Mouse (Mus musculus) C2C12 (cell line): ENCODE measurements at regions not wholly inside any gene's neighbourhood (a gene's known extent, or its start where the extent isn't known, plus 50 kb on each side); places are given as distances from the start of the nearest gene placed in this dataset.

Experiments used
- CEBPB ChIP-seq: IDR thresholded peaks from one replicate; pipeline ENCODE4 v1.6.1; 2011; ENCODE audit warnings: low read depth, mild to moderate bottlenecking, control low read depth, moderate library complexity
- CTCF ChIP-seq: IDR thresholded peaks from one replicate; pipeline ENCODE4 v1.5.1; 2011; ENCODE audit not compliant: control insufficient read depth, insufficient read depth, insufficient read length
- MAX ChIP-seq: IDR thresholded peaks from one replicate; pipeline ENCODE4 v1.6.1; 2011; ENCODE audit warnings: mild to moderate bottlenecking, control low read depth
- MYOG ChIP-seq: IDR thresholded peaks from one replicate; pipeline ENCODE4 v1.6.1; 2011; ENCODE audit not compliant: control insufficient read depth, insufficient read length; ENCODE audit errors: extremely low read depth
- USF1 ChIP-seq: IDR thresholded peaks from one replicate; pipeline ENCODE4 v1.6.1; 2011; ENCODE audit warnings: low read depth, mild to moderate bottlenecking, control low read depth, moderate library complexity

- TF ChIP-seq CTCF (no peak), USF1 (no peak), MAX (no peak), CEBPB (no peak), MYOG (no peak)
Observed at GRCm38 (mm10) chr8:78127852-78128251, 85.2 kb upstream of the Ttc29 start.
